Mouse (Mus musculus) spleen, postnatal 10 days (tissue): ENCODE measurements around the gene Myh7.
"Not testable (repeated sequence)": the region's sequence is repeated elsewhere in the genome, so short reads cannot be mapped to it uniquely, and the experiment has no call there.

Experiments
- DNase-seq, 2 experiments: peaks; one replicate each; pipeline ENCODE4 v3.0.0; 2021 to 2022; ENCODE audit warnings: low spot score in 2 of 2

Gene Myh7

DNA sequence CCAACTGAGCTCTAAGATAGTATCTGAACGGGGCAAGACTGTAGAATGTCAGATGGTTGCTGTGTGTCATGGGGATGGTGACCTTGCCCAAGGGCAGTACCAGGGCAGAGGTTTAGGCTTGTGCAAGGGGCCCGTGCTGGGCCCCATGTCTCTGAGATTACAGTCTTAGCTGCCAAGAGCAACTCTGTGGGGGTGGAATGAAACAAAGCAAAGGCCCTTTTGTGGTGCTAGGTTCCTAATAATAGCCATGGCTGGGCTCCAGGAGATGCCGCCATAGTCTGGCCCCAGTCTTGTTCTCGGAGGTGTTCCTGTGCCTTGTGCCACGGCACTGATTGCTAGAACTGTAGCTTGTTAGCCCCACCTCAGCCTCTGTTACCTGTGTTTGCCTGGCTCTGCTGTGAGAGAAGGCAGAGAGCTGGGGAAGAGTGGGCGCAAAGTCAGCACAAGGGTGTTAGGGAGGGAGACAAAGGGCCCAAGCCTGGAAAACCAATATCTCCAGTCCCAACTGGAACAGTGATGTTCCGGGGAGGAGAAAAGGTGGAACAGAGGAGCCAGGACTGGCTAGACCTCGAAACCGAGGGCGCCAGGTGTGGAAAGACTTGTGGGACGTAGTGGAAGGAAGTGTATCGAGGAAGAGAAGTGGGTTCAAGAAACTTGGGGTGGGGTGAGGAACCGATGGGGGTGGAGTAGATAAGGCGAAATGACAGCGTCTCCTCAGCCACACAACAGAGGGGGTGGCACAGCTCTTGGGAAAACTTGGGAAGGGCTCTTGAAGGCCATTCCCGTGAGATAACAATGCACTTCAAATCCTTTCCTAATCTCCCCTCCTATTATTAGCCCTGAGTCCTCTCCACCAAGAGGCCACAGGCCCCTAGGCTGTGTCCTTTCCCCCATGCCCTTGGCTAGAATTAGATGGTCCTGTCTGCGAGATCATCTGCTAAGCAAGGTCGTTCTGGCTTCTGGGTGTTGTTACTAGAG is 9.7 kb upstream of the Myh7 start:
- no peak for DNase-seq

DNA sequence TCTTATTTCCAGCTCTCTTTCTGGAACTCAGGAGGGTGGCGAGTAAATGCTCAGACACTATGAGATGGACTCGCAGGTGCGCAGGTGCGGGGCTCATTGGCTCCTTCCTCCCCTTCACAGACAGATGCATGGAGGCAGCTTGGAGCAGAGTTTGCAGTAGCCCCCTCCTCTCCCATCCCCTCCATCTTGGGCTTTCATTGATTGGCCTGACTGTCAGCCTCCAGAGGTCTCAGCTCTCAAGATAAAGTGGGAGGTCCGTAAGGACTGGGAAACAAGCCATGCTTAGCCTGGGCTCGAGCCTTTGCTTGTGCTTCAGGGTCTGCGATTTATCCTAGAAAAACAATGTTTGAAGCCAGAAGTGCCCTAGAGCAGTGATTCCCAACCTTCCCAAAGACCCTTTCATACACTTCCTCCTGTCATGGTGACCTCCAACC is 8.3 kb upstream of the Myh7 start:
- DNase-seq, result no peak

- no peak for DNase-seq
These were observed 7.7 kb upstream of the Myh7 start for GRCm38 (mm10) chr14:55001938-55002686.

DNA sequence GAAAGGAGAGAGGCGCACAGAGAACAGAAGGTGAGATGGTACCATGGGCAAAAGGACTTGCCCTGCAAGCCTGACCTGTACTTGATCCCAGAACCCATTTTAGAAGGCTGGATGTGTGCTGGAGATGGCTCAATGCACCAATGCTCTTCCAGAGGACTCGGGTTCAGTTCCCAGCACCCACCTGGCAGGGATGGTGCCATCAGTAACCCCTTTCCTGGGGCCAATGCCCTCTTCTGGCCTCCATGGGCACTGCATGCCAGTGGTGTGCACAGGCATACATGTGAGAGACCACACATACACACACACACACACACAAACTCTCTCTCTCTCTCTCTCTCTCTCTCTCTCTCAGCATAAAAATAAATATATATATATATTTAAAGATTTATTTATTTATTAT is 7.0 kb upstream of the Myh7 start:
- DNase-seq, result no peak

DNA sequence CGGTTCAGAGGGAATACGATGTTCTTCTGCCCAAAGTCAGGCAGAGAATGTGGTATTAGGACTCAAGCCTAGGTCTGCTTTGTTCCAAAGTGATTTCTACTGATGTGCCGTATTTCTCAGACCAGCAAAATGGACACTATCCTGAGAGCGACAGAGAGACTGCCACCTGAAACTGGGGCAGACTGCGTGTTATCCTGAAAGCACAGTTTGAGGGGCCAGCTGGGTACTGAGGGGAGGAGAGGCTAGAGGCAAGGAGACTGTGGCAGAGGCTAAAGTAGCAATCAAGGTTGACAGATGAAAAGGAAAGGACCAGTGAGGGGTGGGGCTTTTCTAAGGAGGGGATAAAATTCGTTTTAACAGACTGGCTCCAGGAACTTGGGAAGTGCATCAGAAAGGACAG is 6.4 kb upstream of the Myh7 start:
- DNase-seq, result no peak

GRCm38 (mm10) chr14:54999868-55000267 is 5.4 kb upstream of the Myh7 start:
- DNase-seq, result not testable (repeated sequence)

DNA sequence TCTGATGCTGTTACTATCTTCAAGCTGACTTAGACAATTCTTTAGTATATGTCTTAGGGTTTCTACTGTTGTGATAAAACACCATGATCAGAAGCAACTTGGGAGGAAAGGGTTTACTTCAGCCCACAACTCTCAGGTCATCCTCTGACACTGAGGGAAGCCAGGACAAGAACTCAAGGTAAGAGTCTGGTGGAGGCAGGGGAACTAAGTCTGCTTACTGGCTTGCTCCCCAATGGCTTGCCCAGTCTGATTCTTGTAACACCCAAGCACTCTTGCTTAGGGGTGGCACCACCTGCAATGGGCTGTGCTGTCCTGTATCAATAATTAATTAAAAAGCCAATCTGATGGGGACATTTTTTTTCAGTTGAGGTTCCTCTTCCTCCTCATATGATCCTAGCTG is 4.3 kb upstream of the Myh7 start:
- DNase-seq, result no peak

GRCm38 (mm10) chr14:54997297-54997696 is 2.9 kb upstream of the Myh7 start:
- DNase-seq, result no peak

- DNase-seq, result no peak
These were observed 2.4 kb upstream of the Myh7 start for GRCm38 (mm10) chr14:54996793-54997192.

DNA sequence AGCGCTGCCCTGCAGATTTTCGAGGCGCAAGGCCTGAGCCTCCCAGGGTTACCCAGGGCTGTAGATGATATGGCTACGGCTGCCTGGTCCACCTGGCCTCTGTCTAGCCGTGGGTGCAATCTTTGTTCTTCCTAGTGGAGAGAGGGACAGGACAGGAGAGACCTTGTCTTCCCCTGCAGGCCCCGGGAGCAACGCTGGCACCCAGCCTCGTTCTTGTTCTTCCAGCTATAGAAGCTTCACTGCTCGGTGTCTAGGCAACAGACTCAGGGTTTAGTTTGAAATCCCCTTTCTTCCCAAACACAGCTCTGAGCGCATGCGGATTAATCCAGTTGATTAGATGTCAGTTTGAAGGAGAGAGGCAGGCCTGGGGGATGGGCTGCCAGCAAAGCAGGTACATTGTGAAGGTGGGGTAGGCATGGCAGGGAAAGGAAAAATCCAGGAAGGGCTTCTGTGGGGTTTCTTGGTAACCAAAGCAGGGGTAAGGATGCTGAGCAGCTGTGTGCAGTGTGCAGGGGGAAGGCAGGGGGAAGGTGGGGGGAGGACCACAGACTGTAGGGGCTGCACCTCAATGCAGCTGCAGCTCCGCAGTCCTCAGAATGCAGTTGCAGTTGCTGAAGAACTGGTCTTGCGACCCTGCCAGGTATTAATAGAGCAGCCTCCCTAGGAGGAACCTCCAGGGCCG is 1.2 kb upstream of the Myh7 start:
- no peak for DNase-seq

GRCm38 (mm10) chr14:54994869-54995186 is 402 bp upstream of the Myh7 start:
- DNase-seq, result no peak

- DNase-seq, result no peak
These were observed 790 bp downstream of the Myh7 start for GRCm38 (mm10) chr14:54993636-54994035.

DNA sequence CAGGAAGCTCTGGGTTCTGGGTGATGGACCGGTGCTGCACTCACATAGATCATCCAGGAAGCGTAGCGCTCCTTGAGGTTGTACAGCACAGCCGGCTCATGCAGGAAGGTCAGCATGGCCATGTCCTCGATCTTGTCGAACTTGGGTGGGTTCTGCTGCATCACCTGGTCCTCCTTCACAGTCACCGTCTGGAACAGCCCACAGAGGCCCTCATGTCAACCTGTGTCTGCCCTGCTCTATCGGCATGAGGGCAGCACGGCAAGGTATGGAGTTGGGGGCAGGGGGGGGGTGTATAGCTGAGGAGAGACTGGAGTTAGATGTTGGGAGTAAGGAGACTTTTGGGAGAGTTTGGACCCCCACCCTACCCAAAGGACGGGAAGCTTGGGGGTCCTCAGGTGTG is 2.2 kb downstream of the Myh7 start:
- no peak for DNase-seq

DNA sequence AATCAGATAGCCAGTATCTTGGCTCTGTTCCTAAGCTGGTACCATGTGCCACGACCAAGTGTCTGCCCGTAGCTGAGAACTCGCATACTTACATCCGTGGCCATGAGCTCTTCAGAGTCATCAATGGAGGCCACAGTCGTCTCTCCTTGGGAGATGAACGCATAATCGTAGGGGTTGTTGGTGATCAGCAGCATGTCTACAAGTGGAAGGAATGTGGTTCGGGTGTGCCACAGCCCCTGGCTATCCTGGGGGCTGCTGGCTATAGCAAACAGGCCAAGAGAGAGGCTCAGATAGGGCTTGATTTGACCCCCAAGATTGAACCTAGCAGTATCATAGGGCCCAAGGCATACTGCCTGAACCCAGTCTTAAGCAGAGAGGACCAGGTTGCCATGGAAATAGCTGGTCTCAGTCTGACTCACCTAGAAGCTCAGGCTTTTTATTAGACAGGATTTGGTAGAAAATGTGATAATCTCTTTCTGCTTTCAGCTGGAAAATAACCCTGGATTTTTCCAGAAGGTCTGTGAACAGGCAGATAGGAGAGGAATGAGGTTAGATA is 4.5 kb downstream of the Myh7 start:
- DNase-seq, result no peak

- no peak for DNase-seq
These were observed 5.5 kb downstream of the Myh7 start for GRCm38 (mm10) chr14:54988882-54989281.

- not testable (repeated sequence) for DNase-seq
These were observed 6.0 kb downstream of the Myh7 start for GRCm38 (mm10) chr14:54988350-54988874.

DNA sequence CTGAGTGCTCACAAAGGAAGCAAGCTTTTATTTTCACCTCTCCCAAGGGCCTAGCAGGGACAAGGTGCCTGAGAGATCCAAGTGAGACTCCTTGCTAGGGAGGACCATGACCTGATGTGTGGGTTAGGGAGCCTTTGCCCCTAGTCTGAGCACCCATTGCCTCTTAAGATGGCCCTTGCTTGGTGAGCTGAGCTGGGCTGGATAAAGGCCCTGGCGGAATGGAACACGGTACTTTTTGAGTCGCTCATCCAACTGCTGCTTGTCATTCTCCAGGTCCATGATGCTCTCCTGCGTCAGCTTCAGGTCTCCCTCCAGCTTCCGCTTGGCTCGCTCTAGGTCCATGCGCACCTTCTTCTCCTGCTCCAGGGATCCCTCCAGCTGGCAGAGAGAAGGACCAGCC is 12.5 kb downstream of the Myh7 start:
- DNase-seq, result no peak

DNA sequence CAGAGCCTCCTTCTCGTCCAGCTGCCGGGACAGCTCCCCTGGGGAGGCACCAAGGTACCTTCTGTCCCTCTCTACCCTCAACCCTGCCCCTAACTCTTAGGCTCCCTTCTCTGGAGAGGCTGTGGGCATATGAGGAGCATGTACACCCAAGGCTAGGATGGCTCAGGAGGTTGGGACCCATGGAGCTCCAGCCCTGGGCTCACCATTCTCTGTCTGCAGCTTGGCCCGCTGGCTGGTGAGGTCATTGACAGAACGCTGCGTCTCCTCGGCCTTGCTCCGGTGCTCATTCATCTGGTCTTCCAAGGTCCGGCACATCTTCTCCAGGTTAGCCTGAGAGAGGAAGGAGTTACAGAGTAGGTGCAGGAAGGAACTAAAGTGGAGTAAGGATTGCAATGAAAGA is 15.8 kb downstream of the Myh7 start:
- no peak for DNase-seq

- DNase-seq, result no peak
These were observed 17.8 kb downstream of the Myh7 start, which contains the start of gene Gm17428 for GRCm38 (mm10) chr14:54976633-54977032. Gene Gm17428 (plus strand): TSS chr14:54976933.

- DNase-seq, result no peak
These were observed 20.2 kb downstream of the Myh7 start for GRCm38 (mm10) chr14:54974068-54974791.

DNA sequence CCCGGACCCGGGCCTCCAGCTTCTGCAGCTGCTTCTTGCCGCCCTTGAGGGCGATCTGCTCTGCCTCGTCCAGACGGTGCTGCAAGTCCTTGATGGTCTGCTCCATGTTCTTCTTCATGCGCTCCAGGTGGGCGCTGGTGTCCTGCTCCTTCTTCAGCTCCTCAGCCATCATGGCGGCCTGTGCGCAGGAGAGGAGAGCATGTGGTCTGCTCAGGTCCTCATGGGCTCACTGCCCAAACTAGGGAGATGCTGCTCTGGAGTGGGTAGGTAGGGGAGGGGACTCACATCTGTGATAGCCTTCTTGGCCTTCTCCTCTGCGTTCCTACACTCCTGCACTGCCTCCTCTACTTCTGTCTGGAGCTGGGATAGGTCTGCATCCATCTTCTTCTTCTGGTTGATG is 21.6 kb downstream of the Myh7 start:
- not testable (repeated sequence) for DNase-seq
